Mouse (Mus musculus): Measurements from ENCODE around the gene Gm20696.

Gene Gm20696

DNA sequence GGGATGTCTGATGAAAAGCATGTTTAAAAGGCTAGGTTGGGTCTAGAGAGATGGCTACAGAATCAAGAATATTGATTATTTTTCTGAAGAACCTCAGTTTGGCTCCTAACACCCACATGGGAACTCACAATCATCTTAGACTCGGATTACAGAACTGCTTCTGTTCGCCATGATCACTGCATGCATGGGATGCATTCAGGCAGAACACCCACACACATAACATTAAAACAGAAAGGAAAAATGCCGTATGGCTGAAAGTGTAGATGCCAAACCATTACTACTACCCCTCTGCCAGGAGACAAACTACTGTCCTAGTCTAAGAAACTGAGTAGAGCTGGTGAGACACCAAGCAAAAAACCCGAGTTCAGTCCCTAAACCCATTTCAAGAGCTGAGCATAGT is 336.4 kb downstream of the Gm20696 start:
- no peak for DNase-seq (ENCODE audit: low spot score in 2 of 2)

DNA sequence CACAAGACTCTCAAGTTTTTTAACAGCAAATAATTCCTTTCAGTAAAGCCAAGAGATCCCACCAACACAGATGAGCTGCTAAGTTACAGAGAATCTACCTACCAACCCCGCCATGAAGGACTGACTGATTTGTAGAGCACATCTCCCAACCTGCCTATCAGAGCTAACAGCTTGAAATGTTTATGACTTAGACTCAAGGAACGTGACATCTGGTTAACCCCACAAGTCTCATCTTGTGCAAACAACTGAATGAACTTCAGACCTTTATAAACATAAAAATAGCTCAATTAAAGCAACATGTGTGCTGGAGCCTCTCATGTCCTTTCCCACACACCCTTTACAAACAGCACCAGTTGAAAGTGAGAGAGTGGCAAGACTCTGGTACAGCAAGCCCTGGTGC is 338.0 kb downstream of the Gm20696 start:
- DNase-seq (ENCODE audit: low spot score in 2 of 2) = no peak

DNA sequence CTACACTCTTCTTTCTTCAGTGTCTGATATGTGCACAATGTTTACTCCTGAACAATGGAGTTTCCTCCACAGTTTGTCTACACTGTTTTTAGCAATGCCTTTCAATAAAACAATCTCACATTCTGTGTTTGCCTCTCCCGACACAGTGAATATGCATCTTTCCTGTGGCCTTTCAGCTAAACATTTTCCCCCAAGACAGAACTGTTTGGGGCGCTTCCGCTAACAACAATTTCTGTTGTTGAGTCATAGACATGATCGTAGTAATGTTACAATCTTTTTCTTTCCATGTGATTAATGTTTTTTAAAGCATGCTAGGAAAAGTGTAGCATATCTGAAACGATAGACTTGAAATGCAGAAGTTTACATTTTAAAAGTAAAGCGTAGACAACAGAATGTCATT is 338.5 kb downstream of the Gm20696 start:
- DNase-seq (ENCODE audit: low spot score in 2 of 2) = no peak

DNA sequence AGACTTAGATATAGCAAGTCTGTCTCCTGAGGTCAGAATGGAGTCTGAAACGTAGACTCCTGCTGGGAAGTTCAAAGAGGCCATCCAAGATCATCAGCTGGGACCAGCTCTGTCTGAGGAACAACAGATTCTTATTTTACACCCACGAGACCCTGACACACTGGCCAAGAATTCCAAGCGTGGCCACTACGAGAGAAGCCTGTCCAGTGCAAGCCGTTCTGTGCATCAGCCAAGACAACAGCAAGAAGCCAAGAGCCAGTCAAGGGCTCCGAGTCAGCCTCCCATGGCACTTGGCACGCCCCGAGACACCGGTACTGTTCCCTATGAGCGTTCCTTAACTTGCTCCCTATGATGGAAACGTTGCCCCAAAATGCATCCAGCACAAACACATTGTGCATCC is 338.9 kb downstream of the Gm20696 start:
- no peak for DNase-seq (ENCODE audit: low spot score in 2 of 2)

DNA sequence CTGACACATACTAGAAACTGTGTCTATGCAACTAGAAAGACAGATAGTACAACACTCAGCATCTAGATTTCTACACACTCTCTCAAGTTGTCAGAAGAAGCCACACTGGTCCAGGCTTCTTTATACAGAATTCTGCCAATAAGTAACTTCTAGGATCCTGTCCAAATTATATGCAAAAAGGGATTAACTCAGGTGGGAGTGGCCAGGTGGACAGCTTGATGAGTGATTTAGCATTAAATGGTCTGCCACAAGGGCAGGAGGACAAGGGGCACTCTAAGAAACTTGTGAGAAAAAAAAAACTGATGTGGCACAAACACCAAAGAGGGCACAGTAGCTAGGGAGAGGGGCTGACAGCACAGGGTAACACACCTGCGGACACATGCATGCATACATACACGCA is 340.7 kb downstream of the Gm20696 start:
- DNase-seq (ENCODE audit: low spot score in 2 of 2) = no peak

DNA sequence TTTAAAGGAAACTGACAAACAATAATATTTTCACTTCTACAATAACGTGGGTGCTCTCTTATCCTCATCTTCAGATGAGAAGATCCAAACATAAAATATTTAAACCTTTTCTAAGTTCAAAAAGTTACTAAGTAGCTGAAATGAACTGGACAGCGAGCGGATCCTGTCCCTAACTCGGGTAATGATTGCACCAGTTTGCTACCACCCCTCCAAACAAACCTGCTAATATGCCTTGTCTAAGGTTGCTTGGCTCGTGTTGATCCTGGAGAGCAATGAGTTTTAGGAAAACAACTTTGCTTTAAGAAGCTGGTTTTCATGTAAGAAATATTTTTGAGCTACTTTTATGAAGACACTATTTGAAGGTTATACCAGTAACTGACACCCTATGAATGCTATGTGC is 341.1 kb downstream of the Gm20696 start:
- no peak for DNase-seq (ENCODE audit: low spot score in 2 of 2)

DNA sequence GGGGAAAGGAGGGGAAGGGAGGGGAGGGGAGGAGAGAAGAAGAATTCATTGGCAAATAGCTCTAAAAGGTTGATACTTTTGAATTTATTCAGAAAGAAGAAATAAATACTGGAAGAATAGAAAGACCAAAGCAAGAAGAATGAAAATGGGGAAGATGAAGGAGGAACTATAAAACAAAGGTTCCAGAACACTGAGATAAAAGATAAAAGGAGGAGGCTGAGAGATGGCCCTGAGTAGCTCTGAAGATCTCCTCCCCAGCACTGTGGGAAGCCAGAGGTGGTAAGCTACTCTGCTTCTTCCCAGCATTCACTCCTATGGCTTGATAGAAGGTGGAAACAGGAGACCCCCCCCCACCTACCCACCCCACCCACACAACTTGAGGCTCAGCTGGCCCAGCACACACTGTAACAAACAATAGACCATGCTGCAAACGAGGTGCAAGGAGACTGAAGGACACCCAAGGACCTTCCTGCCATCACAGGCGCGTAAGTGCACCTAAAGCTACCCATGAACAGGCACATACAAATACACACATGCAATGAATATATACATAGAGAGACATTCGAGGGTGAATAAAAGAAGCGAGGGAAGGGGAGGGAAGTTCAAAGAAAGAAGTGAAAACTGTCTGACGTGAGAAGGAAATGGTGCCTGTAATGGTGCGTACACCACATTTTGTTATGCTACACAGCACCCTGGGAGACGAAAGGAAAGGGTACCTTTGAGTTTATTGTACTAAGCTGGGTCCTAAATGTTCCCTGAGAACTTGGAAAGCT is 344.3 kb downstream of the Gm20696 start:
- no peak for DNase-seq (ENCODE audit: low spot score in 2 of 2)

DNA sequence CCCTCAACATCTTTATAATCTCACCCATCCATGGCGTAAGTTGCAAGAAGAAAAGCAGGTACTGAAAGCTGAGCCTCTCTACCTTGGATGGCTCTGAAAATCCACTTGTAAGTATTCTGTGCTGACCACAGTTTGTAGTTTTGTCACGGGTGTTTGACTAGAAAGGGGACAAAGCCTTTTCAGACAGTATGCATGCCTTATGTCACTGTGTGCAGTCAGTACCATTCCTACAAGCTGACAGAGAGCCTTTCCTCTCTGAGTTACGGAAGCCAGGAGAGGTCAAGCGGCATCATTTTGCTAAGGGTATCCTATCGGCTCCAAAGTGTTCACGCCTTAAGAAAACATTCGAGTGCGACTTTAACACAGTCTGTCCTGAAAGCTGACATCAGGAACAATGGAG is 346.2 kb downstream of the Gm20696 start:
- no peak for DNase-seq (ENCODE audit: low spot score in 2 of 2)

DNA sequence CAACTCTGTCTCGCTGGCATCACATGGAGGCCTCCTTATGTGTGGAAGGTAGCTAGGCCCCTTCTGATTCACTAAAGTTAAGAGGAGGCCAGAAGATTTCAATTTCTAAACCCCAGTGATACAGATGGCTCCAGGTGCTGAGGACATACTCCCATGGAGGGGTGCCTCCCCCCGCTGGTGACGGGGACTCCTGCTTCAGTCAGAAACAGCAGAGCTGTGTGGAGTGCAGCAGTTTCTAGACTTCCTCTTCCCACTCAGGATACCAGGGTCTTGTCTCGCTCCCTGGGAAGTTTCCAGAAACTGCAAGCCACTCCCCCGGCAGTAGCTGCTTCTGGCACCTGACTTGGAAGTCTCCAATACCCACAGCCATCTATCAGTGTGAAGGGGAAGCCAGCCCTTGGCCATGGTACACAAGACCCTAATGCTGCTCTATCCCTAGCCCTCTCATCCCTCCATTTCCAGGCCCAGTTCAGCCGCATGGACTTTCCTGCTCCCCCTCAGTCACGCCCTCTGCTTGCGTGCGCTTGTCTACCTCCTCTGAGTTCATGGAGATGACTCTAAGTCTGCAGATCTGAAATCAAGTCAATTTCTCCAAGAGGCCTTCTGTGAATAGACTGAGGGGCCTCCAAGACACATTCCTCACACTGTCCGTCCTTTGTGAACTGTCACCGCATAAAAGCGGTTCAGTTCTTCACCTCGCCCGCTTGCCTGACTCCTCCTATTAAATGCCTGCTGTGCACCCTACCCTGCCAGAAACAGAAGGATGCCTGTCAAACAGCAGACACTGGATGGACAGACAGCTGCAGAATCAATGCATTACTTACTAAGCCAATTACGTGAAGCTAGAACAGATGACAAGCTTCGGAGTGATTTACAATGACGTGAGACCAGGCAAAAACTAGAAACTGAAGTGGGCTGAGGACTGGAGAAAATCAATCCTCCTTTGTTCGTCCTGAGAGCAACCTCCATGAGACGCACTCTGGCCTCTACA is 346.9 kb downstream of the Gm20696 start:
- DNase-seq (ENCODE audit: low spot score in 2 of 2) = no peak

DNA sequence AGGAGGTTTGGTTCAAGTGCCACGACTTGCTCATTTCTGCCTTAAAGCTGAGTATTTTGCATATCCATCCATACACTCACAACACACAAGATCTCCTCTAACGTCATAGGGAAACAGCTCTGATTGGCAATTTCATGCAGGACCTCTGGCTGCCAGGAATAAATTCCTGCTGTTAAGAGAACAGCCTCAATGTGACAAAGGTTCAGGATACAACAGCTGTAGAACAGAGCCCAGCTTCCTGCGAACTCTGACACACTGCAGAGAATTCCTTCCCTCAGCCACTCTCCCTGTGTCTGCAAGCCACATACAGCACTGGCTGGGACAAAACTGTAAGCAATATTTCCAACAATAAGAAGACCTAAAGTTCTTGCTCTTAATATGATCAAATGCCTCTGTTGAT is 351.9 kb downstream of the Gm20696 start:
- DNase-seq (ENCODE audit: low spot score in 2 of 2) = no peak

DNA sequence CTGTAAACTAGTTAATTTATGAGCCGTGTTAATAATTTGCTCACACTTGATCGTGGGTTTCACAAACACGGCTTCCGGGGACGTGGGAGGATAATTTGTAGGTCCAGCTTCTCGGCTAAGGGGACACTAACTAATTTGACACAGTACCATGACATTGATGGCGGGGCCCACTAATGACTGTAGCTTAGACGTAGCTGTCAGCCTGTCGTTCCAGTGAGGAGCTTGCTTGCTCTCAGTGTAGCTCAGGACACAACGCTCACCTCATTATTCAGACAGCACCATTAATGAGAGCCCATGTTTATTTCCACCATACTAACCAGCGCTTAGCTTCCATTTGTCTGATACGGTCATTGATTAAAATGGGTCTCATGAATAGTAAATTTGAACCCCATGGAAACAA is 356.1 kb downstream of the Gm20696 start:
- DNase-seq (ENCODE audit: low spot score in 2 of 2) = no peak

DNA sequence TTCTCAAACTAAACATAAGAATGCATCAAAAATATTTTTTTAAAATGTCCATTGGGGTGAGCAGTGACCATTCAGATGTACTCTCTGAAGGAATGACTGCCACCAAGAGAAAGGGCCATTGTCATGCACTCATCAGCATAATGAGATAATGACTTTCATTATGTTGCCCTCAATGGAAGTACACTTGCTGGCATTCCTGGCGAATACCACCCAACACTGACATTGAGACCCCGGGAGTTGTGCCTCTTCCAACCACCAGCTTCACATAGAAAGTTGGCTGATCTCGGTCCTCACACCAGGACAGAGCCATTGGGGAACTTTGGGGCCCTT is 356.5 kb downstream of the Gm20696 start:
- DNase-seq (ENCODE audit: low spot score in 2 of 2) = no peak

DNA sequence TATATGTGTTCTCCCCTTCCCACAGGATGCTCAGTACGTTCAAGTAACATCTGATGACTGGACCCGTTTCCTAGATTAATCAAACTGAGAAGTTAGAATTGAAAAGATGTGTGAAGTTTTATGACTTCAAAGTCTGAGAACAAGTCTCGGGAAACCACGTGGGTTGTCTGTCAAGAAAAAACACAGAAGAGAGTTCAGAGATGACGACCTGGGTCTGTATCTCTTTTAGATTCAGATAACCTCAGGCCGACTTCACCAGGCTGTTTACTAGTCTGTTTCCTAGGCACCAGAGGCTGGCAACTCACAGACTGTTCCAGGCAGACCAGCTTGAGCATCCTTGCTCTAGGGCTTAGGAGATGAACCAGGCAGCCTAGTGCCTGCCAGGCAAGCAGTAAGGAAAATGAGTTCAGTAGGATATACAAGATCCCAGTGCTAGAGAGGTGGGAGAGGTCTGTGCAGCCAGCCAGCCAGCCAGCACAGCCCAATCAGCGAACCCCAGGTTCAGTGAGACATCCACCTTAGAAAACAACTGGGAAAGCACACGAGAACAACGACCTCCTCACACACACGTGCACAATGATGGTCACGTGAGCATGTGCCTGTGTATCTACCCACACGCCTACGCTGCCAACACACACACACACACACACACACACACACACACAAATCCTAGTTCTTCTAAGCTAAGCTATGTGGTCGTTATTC is 357.0 kb downstream of the Gm20696 start:
- no peak for DNase-seq (ENCODE audit: low spot score in 2 of 2)

DNA sequence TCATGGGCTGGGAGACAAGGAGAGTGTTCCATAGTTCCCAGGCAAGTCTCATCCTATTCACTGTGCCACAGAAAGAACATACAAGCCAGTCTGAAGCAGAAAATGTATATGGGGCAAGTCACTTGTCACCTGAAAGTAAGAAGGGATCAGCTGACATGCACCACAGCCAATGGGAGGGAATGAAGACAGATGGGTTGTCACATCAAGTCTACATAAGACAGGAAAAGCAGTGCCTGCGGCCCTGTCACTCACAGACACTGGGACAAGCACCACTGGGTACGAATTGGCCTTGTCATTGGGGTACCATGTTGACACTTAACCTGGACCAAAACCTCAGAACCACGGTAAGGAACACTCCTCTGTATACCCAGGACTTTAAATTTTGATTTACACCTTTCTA is 360.8 kb downstream of the Gm20696 start:
- no peak for DNase-seq (ENCODE audit: low spot score in 2 of 2)

DNA sequence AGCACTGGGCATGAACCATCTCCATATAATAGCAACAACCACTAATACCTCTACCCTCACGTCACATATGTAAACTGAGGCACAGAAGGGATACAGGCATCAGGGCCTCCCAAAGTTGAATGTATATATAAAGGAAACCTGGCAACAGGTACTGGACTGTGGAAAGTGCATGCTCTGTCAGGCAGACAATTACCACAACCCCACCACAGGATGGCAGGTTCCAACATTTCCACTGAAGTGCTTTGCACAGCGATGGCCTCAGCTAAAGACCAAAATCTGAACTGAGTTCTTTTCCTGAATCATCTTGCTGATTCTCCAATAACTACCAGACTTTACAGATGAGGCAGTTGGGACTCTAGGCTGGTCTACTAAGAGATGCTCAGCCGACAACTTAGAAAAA is 361.4 kb downstream of the Gm20696 start:
- DNase-seq (ENCODE audit: low spot score in 2 of 2) = no peak

DNA sequence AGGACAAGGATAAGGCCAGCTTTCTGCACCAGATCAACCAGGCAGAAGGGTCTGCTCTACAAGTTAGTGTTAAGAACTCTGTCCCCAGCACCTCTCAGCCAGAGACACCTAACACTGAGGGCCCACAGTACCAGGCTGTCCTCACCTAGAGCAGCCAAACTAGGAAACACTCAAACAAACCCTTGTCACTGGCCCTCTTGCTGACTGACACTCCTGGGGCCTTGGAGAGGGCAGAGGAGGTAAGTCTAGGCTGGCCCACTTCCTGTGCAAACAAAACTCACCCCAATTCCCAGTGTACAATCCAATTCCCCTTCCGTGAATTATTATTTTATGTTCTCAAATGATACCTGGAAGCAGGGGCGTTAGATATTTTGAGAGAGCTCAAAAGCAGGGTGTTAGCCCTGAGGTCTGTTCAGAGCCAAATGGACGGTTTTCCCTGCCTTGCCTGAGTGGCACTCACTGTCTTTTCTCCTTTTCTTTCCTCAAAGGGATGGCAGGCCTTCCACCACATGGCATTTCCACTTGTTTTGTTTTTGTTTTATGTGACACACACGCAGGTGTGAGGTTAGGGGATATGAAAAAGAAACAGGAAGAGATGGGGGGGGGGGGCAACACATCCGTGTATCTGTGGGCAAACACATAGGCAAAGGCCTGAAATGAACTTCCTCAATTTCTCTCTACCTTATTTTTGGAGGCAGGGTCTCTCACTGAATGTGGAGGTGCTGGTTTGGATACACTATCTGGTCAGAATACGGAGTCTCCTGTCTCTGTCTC is 363.7 kb downstream of the Gm20696 start:
- no peak for DNase-seq (ENCODE audit: low spot score in 2 of 2)

DNA sequence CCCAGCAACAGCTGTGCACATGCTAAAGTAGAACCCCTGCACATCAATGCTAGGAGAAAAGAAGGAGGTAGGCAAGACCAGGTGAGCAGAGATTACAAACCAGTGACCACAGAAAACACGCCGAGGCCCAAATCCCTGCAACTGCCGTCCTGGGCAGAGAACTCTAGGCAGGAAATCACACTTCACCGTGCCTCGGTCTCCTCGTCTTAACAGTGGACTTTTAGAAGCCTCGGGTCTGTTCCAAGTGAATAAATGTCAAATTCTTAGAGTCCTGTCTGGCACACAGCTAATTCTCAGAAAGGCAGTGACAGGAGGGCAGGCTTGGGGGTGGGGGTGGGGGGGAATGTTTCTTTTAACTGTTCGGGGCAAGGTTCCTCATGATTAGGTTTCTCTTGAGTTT is 364.7 kb downstream of the Gm20696 start:
- DNase-seq (ENCODE audit: low spot score in 2 of 2) = no peak

DNA sequence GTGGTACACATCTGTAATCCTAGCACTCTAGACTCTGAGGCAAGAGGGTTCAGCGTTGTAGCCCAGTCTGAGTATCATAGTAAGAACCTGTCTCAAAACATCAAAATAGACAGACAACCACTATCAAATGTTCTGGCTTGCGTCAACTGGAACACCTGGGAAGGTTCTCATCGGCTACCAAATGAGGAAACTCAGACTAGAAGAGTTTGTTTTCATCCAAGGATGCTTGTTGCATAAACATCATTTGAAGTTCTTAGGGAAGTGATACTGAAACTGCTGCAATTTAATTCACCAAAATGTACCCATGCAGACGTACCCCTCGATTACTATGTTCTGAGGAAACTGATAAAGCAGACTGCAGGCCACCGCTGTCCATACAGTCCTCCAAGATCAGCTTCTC is 366.4 kb downstream of the Gm20696 start:
- no peak for DNase-seq (ENCODE audit: low spot score in 2 of 2)

DNA sequence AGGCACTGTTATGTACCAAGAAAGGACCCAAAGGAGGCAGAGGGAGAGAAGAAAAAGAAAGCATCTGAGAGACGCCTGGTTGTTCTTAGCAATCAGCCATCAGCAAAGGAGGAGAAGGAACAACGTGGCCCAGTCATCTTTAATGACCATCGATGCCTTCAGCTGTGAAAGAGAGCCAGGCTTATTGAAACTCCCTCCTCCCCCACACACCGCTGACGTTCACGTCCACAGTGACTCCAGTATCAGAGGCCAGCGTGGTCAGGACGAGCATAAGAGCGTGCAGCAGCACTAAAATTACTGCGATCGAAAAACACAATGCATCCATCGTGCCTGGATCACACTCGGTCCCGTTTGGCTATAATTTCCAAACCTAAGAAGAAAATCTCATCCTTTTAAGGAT is 367.4 kb downstream of the Gm20696 start:
- no peak for DNase-seq (ENCODE audit: low spot score in 2 of 2)

DNA sequence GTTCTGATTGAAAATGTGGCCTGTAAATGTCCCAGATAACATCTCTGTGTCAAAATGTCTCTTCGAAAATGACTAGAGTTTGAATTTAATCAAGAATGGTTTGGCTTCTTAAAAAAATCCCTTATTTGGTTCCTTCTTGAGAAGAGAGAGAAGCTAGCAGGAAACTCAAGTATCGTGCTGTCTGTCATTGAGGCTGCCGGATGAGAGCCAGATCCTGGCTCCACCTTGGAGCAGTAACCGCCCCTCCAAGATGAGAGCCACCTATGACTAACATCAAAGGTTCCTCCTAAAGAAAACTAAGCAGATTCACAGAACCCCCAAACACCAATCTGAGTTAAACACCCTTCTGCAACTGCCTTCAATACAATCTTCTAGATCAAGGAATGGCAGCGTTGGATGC is 369.1 kb downstream of the Gm20696 start:
- no peak for DNase-seq (ENCODE audit: low spot score in 2 of 2)

DNA sequence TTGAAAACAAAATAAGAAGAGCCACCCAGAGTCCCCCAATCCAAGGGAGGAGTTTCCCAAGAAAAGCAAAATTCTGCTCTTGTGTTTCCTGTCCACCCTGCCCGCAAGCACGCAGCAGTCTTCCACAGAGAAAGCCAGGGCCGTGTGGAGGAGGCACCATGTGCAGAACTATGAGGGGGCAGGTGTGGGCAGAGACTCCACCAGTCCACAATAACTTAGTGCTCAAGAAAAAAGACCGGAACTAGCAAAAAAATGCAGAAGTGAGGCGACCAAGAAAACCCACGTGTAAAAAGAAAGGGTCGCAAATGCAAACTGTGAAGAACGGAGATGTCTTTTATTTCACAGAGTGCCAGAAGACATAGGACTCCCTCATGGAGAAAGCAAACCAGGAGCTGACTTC is 371.1 kb downstream of the Gm20696 start:
- DNase-seq (ENCODE audit: low spot score in 2 of 2) = peak; percentile 54 to 55

DNA sequence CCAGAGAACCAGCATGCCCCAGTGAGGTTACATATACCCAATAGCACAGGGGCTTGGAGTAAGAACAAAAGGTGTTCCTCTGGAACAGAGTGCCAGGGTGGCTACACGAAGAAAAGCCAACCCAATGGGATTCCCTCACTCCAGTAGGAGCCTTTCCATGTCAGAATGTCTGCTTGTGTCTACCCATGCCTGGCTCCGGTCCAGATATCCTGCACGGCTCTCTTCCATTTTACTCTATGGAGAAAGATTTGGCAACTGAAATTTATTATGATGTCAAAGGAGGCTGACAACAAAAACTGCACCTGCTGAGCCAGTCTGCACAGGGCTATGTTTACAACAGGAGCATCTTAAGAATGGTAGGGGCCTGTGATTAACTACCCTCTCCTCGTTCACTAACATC is 377.4 kb downstream of the Gm20696 start:
- DNase-seq (ENCODE audit: low spot score in 2 of 2) = no peak

All from right cerebral cortex, adult 2 months (tissue).